Mouse (Mus musculus): ENCODE measurements around the gene Mms19. TPM values are rescaled to one million over a fixed set of nuclear protein-coding genes. Genes with fewer than 3 reads are reported as not detected.
"Not testable (repeated sequence)": the region's sequence is repeated elsewhere in the genome, so short reads cannot be mapped to it uniquely, and the experiment has no call there.

The Mms19 gene
- total RNA-seq, 2 experiments from 2014 or later, result 17.7 to 25.6 TPM

- ATAC-seq (replicated peaks; ENCODE audit: low FRiP score, low TSS enrichment, poor library complexity, severe bottlenecking), result no peak; the same call in 1 of the 2 replicates
Observed at GRCm38 (mm10) chr19:41952287-41952686, 28.7 kb downstream of the Mms19 start.

DNA sequence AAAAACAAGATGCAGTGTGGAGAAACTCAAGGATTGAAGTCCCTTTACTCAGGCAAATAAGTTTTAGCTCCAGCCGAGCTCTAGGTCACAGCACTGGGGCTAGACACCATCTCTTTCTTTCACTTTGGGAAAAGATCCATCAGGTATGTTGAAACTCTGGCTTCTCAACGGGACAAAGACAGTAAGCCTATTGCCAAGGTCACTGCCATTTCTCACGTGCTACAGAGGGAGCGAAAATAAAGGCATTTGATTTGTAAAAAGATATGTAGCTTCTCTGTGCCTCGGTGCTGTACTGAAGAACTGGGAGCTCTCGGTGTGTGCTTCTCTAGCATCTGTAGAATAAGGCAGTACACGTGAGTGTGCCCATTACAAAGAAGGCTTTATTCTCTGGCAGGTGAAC, 37.1 kb downstream of the Mms19 start:
- ATAC-seq (replicated peaks; ENCODE audit: low FRiP score, low TSS enrichment, poor library complexity, severe bottlenecking), result no peak

DNA sequence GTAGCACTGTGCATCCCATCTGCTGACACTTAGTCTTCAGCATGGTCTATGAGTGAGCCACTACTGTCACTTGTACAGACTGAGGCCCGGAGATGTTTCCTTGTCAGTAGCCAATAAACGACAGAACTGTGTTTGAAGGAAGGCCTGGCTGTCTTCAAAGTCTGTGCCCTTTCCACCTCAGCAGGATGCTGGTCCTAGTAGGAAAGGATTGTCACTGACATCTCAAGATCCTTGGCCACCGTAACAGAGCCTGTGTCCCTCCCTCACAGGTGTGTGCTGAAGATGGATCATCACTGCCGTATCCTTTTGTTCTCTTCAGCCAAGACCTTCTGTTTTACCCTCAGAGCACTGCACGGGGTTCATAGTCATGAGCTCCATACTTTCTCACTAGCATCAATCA, 42.4 kb downstream of the Mms19 start:
- no peak for ATAC-seq (replicated peaks; ENCODE audit: low FRiP score, low TSS enrichment, poor library complexity, severe bottlenecking)

- ATAC-seq (replicated peaks; ENCODE audit: low FRiP score, low TSS enrichment, poor library complexity, severe bottlenecking), result no peak
Observed at GRCm38 (mm10) chr19:41935921-41936320, 45.0 kb downstream of the Mms19 start.

GRCm38 (mm10) chr19:41934124-41934523, 46.8 kb downstream of the Mms19 start:
- peak; percentile 46; the same call in 1 of the 2 replicates for ATAC-seq (replicated peaks; ENCODE audit: low FRiP score, low TSS enrichment, poor library complexity, severe bottlenecking)

- ATAC-seq (replicated peaks; ENCODE audit: low FRiP score, low TSS enrichment, poor library complexity, severe bottlenecking), result peak; percentile 98
Observed at GRCm38 (mm10) chr19:41933179-41934086, 47.5 kb downstream of the Mms19 start, which contains the start of the genes Exosc1 and Zdhhc16. TSS of gene Exosc1 (minus strand) at chr19:41933423. TSS of gene Zdhhc16 (plus strand) at chr19:41933480.

- ATAC-seq (replicated peaks; ENCODE audit: low FRiP score, low TSS enrichment, poor library complexity, severe bottlenecking), result peak; percentile 40
Observed at GRCm38 (mm10) chr19:41932686-41933085, 48.3 kb downstream of the Mms19 start.

DNA sequence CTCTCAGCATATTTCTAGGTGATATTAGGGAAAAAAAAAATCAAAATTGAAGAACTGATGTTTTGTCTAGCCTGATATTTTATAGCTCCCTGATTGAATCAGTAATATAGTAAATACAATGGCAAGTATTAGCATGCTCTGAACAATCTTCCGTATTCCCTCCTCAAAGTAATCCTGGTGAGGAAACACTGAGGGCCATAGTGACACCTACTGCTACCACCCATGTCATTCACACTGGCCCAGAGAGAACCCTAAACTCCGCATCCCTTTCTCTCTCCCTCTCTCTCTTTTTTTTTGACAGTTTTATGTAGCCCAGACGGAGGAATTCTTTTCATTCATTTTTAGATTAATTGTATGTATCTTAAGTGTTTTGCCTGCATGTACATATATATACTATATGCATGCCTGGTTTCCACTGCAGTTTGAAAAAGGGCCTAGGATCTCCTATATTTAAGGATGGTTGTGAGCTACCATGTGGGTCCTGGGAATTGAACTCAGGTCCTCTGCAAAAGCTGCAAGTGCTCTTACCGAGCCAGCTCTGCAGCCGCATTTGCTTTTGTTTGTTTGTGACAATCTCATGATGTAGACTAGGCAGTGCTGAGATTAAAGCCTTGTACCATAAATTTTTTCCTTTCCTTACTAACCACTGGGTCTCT, 60.4 kb downstream of the Mms19 start:
- ATAC-seq (replicated peaks; ENCODE audit: low FRiP score, low TSS enrichment, poor library complexity, severe bottlenecking), result no peak

DNA sequence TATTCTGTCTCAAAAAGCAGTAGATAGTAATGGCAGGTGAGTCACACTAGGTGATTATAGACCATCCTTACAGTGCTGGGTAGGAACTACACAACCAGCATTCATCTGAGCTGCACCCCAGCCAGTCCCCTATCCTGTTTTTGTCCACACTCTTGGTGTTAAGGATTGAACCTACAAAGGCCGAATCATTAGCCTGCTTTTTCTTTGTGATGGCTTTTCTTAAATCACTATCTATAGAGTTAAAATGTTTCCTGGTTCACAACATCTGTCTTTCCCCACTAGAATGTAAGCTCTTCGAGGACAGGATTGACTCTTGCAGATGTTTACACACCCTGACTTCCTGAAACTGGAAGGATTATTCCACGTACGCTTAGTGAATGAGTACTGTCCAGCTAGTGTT, 61.5 kb downstream of the Mms19 start:
- no peak for ATAC-seq (replicated peaks; ENCODE audit: low FRiP score, low TSS enrichment, poor library complexity, severe bottlenecking)

- no peak for ATAC-seq (replicated peaks; ENCODE audit: low FRiP score, low TSS enrichment, poor library complexity, severe bottlenecking)
Observed at GRCm38 (mm10) chr19:41916853-41917252, 64.1 kb downstream of the Mms19 start.

DNA sequence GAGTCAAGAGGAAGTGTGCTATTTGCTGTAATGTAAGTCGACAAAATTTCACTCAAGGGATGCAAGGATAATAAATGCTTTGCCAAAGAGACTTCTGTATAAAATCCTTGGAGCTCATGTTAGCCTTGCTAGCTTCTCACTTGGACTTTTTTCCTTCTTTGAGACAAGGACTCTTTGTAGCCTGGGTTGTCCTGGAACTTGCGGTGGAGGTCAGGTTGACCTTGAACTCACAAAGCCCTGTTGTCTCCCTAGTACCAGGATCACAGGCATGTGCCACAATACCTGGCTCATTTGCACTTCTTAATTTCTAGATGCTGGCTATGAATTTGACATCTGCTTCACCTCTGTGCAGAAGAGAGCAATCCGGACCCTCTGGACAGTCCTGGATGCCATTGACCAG, 65.7 kb downstream of the Mms19 start:
- ATAC-seq (replicated peaks; ENCODE audit: low FRiP score, low TSS enrichment, poor library complexity, severe bottlenecking), result no peak

- not testable (repeated sequence) for ATAC-seq (replicated peaks; ENCODE audit: low FRiP score, low TSS enrichment, poor library complexity, severe bottlenecking)
Observed at GRCm38 (mm10) chr19:41914592-41914882, 66.4 kb downstream of the Mms19 start.

DNA sequence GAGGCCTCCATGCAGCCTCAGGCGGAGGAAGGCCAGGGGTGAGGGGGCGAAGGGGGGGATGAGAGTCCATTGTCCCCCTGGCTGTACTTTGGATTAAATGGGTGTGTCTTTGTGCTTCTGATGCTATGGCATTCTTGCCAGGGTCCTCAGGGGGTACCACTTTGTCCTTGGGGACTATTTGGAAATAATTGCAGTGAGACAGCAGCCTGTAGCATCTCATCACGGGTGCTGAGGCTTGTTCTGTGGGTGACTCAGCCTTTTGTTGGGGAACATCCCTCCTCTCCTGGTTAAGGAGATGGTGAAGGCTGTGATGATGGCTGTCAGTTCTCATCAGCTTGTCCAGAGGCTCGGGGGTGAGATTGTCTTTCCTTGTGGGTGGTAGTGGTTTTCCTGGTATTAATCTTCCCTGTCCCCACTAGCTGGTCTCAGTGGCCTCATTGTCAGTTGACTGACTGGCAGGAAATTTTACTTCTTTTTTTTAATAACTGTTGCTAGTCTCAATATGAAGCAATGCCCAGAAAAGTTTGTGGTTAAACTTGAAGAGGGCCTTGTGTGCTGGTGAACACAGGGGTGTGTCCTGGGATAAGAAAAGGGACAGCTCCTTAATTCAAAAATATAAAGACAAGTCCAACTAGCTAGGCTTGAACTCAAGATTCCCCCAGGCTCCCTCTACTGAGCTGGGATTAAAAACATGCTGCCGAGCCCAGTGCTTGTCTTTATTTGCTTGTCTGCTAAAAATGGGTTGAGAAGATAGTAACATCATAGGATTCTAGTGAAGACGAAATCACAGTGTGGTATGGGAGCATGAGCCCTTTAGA, 67.0 kb downstream of the Mms19 start:
- no peak for ATAC-seq (replicated peaks; ENCODE audit: low FRiP score, low TSS enrichment, poor library complexity, severe bottlenecking)

DNA sequence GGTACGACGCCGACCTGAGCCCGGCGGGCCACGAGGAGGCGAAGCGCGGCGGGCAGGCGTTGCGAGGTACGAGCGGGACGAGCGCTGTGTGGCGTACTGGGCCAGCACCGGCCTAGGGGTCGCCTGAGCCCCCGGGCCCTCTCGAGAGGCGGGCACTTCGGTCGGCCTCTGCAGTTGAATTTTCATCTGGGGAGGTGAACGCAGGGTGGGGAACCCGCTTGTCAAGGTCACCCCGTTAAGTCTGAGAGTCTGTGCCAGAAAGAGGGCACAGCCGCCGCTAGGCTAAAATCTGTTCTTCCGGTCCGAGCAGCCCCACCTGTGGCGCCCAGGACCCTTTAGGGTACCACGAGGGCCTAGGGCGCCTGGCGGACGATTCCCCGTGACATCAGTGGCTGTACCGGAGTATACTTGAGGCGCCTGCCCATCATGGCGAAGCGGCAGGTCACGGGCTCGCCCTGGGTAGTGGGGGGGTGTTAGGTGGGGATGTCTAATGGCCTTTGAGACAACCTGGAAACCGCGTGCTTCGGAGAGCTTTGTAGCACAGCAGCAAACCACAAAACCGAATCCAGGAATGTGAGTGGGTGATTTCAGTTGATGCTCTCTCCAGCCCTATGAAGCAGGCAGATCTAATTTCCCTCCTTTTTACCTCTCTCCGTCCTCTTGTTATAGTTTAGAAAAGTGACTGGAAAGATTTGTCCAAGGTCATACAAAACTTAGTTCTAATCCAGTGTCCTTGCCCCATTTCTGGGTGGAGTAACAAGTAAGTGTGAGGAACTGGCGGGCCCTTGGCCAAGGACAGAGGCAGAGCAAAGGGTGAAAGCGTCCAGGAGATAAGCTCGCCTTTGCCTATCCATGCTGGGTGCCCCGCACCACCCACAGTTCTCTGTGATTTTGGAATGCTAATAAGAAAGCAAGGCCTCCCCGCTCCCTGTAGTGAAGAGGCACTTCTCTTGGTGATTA, 68.6 kb downstream of the Mms19 start:
- peak; percentile 43; the same call in 1 of the 2 replicates for ATAC-seq (replicated peaks; ENCODE audit: low FRiP score, low TSS enrichment, poor library complexity, severe bottlenecking)

GRCm38 (mm10) chr19:41911178-41912073, 69.5 kb downstream of the Mms19 start, which contains the start of gene Pgam1:
TSS of gene Pgam1 (plus strand) at chr19:41911923.
- peak; percentile 92 for ATAC-seq (replicated peaks; ENCODE audit: low FRiP score, low TSS enrichment, poor library complexity, severe bottlenecking)

- no peak for ATAC-seq (replicated peaks; ENCODE audit: low FRiP score, low TSS enrichment, poor library complexity, severe bottlenecking)
Observed at GRCm38 (mm10) chr19:41910396-41910795, 70.6 kb downstream of the Mms19 start.

GRCm38 (mm10) chr19:41908736-41909135, 72.2 kb downstream of the Mms19 start:
- ATAC-seq (replicated peaks; ENCODE audit: low FRiP score, low TSS enrichment, poor library complexity, severe bottlenecking), result no peak
